Mouse (Mus musculus): ENCODE results near the gene Dock6.

The Dock6 gene

GRCm38 (mm10) chr9:21781657-21782468 is 70.6 kb downstream of the Dock6 start:
- no peak for TF ChIP-seq GATA4 (IDR thresholded peaks at IDR 0.05; ENCODE audit: insufficient replicate concordance, low read length)

- no peak for TF ChIP-seq GATA4 (IDR thresholded peaks at IDR 0.05; ENCODE audit: insufficient replicate concordance, low read length)
These were observed 74.7 kb downstream of the Dock6 start for GRCm38 (mm10) chr9:21777726-21778125.

GRCm38 (mm10) chr9:21774353-21774752 is 78.1 kb downstream of the Dock6 start:
- no peak for TF ChIP-seq GATA4 (IDR thresholded peaks at IDR 0.05; ENCODE audit: insufficient replicate concordance, low read length)

- no peak for TF ChIP-seq GATA4 (IDR thresholded peaks at IDR 0.05; ENCODE audit: insufficient replicate concordance, low read length)
These were observed 82.8 kb downstream of the Dock6 start for GRCm38 (mm10) chr9:21769558-21770183.

- no peak for TF ChIP-seq GATA4 (IDR thresholded peaks at IDR 0.05; ENCODE audit: insufficient replicate concordance, low read length)
These were observed 83.7 kb downstream of the Dock6 start for GRCm38 (mm10) chr9:21768511-21769411.

- TF ChIP-seq GATA4 (IDR thresholded peaks at IDR 0.05; ENCODE audit: insufficient replicate concordance, low read length), result no peak
These were observed 84.5 kb downstream of the Dock6 start for GRCm38 (mm10) chr9:21767896-21768295.

GRCm38 (mm10) chr9:21764084-21764999 is 88.1 kb downstream of the Dock6 start:
- no peak for TF ChIP-seq GATA4 (IDR thresholded peaks at IDR 0.05; ENCODE audit: insufficient replicate concordance, low read length)

- TF ChIP-seq GATA4 (IDR thresholded peaks at IDR 0.05; ENCODE audit: insufficient replicate concordance, low read length), result peak; percentile 98
These were observed 90.3 kb downstream of the Dock6 start for GRCm38 (mm10) chr9:21762135-21762534.

- no peak for TF ChIP-seq GATA4 (IDR thresholded peaks at IDR 0.05; ENCODE audit: insufficient replicate concordance, low read length)
These were observed 92.0 kb downstream of the Dock6 start, which contains the start of gene Spc24 for GRCm38 (mm10) chr9:21760155-21761088. Gene Spc24, minus strand, starts transcription at chr9:21760303.

- TF ChIP-seq GATA4 (IDR thresholded peaks at IDR 0.05; ENCODE audit: insufficient replicate concordance, low read length), result no peak
These were observed 92.7 kb downstream of the Dock6 start for GRCm38 (mm10) chr9:21759718-21760117.

GRCm38 (mm10) chr9:21758576-21759529 is 93.6 kb downstream of the Dock6 start:
- TF ChIP-seq GATA4 (IDR thresholded peaks at IDR 0.05; ENCODE audit: insufficient replicate concordance, low read length), result no peak
